Mouse (Mus musculus): ENCODE results near the gene Grin2d. TPM values are rescaled to one million over a fixed set of nuclear protein-coding genes. Genes with fewer than 3 reads are reported as not detected.

Gene Grin2d
- polyA plus RNA-seq, 1 experiment, result 2.5 TPM

DNA sequence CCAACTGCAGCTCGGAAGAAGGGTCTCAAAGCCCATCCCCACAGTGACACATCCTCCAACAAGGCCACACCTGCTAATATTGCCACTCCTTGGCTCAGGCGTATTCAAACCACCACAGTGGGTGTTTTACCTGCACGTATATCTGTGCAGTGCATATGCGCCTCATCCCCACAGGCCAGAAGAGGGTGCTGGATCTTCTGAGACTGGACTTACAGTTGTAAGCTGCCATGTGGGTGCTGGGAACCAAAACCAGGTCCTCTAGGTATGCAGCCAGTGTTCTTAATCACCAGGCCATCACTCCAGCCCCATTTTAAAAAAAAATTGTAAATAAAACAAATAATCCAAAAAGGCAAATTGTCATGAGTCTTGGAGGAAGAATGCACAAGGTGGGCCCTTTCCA, 2.4 kb upstream of the Grin2d start:
- H3K4me3 ChIP-seq (replicated peaks; ENCODE audit: extremely low read depth, low read depth, low read length), result no peak overlapping the region
- TF ChIP-seq POLR2A (IDR thresholded peaks at IDR 0.05; ENCODE audit: borderline replicate concordance, extremely low read depth, low read depth, low read length) (no peak), CTCF (IDR thresholded peaks at IDR 0.05; ENCODE audit: insufficient read depth, low read length) (no peak)
- WGBS, result over 99% methylated on average over 4 of the region's 4 CpGs
- DNase-seq, result no peak
- no peaks in the 10 kb centered on the region for H3K4me1 ChIP-seq (ENCODE audit: control insufficient read depth, insufficient read depth, low read length)

DNA sequence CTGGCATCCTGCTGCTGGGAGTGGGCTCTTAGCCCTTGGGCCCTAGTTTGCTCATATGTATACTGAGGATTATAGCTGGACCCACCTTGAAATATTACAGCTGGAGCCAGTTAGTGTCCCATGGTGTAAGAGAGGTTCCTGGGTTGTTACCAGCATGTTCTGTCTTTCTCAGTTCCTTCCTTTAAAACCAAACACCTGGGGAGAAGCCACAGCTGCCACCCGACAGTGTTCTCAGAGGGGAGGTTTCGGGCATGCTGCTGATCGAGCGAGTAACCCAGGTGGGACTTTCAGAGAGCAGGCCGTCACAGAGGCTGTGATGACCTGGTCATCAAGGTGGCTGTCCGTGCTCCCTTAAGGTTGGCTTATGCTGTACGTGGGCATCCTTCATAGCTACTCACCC, 1.3 kb downstream of the Grin2d start:
- no peak for TF ChIP-seq CTCF (IDR thresholded peaks at IDR 0.05; ENCODE audit: insufficient read depth, low read length)
- Histone ChIP-seq H3K4me1 (ENCODE audit: control insufficient read depth, insufficient read depth, low read length) (peaks cover 10% of the 10 kb centered on the region; the same call in 1 of the 2 replicates), H3K4me3 (replicated peaks; ENCODE audit: extremely low read depth, low read depth, low read length) (no peak overlapping the region)
- WGBS, result 95% methylated on average over 7 of the region's 7 CpGs
- DNase-seq, result no peak

DNA sequence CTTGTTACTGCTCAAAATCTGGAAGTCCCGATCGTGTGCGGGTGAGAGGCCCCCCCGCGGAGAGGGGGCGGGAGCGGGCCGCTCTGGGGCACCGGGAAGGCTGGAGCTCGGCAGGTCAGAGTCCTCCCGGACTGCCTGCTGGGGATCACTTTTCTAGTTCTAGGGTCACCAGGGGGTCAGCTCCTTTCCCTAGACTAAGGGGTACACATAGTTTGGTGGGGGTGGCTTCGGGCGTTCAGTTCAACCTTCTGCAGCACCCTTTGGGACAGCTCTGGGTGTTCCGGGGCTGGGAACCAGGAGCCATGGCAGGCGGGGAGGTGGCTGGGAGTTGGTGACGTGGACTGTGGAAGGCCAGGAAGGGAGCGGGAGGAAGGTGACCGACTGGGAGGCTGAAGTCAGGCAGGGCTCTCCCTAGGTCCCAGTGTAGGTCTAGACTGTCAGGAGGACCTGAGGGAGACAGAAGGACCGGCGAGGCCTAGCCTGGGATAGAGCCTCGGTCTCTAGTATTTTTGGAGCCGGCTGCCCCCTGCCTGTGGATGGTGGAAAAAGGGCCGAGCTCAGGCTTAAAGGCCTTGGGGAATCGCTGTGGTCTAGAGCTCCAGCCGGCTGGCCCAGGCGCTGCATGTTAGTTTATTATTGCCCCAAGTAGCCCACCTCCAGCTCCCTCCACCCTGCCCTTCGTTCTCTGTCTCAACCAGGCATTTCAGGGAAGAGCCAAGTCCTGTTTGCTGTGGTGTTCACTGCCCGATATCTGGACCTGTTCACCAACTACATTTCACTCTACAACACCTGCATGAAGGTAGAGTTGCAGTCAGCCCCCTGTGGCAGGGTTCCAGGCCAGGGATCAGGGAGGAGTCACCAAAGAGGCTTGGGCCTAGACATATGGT, 4.9 kb downstream of the Grin2d start:
- under 1% methylated on average over 28 of the region's 28 CpGs for WGBS

DNA sequence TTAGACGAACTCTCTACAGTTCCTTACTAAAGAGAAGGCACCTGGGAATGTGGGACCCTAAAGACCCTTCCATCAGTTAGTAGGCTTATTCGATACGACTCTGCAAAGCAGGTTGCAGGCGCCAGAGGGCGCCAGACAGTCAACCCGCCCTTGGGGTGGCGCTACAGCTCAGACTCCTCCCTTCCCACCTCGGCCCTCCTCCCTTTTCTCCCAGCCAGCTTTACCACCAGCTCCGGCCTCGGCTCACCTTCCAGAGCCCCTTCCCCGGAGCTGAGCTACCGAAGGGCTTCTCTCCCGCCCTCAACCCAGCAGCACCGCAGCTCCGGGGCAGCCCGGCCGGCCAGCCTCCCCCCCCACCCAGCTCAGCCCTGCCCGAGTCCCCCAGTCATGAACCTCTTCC, 5.6 kb downstream of the Grin2d start, which contains the start of gene Kdelr1:
Kdelr1 (plus strand) TSS at position 149 of the 400 bp plus-strand sequence.
- Histone ChIP-seq H3K4me1 (ENCODE audit: control insufficient read depth, insufficient read depth, low read length) (peaks cover 10% of the 10 kb centered on the region; the same call in 1 of the 2 replicates), H3K4me3 (replicated peaks; ENCODE audit: extremely low read depth, low read depth, low read length) (peak within 1 kb of the TSS; percentile 86)
- peak; percentile 90 for DNase-seq
- under 1% methylated on average over 18 of the region's 18 CpGs for WGBS
- TF ChIP-seq CTCF (IDR thresholded peaks at IDR 0.05; ENCODE audit: insufficient read depth, low read length) (peak; percentile 94), POLR2A (IDR thresholded peaks at IDR 0.05; ENCODE audit: borderline replicate concordance, extremely low read depth, low read depth, low read length) (peak; percentile 78; the same call in 1 of the 2 replicates)

More for the DNA sequence above, 4.9 kb downstream of the Grin2d start:
- TF ChIP-seq POLR2A (IDR thresholded peaks at IDR 0.05; ENCODE audit: borderline replicate concordance, extremely low read depth, low read depth, low read length), result no peak
- TF ChIP-seq CTCF (IDR thresholded peaks at IDR 0.05; ENCODE audit: insufficient read depth, low read length), result no peak
- peak; percentile 77 for DNase-seq
- Histone ChIP-seq H3K4me3 (replicated peaks; ENCODE audit: extremely low read depth, low read depth, low read length) (peak overlapping the region; percentile 86), H3K4me1 (ENCODE audit: control insufficient read depth, insufficient read depth, low read length) (peaks cover 10% of the 10 kb centered on the region; the same call in 1 of the 2 replicates)

DNA sequence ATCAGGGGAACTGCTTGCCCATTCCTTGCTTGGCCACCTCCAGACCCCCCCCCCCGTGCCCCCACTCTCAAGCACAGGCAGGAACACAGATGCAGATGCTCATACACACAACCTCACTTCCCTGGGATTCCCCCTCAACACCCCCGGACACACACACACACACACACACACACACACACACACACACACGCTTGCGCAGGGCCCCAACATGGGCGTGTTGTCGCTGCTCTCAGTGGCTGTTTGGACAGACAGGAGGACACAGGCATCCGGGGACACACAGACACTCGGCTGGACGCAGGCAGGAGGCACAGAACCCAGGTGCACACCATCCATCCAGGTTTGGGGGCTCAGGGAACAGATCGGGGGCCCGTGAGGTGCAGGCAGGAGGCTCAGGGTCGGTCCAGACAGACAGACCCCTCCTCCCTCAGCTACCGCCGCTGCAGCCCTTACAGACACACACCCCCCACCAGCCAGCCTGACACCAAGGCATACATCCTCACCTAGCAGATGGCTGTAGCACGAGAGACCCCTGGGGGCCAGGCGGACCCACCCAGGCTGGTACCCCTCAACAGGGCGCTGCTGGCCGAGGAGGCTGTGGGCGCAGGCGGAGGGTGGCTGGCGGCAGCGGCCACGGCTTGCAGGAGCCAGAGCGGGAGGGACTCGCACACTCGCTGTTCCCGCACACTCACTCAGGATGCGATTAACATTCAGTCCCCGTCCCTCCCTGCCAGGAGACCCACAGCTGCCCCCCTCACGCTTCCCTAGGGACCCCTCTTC, 7.7 kb downstream of the Grin2d start:
- Histone ChIP-seq H3K4me3 (replicated peaks; ENCODE audit: extremely low read depth, low read depth, low read length) (no peak overlapping the region), H3K4me1 (ENCODE audit: control insufficient read depth, insufficient read depth, low read length) (peaks cover 13% of the 10 kb centered on the region; the same call in 1 of the 2 replicates)
- no peak for DNase-seq
- no peak for TF ChIP-seq CTCF (IDR thresholded peaks at IDR 0.05; ENCODE audit: insufficient read depth, low read length)
- TF ChIP-seq POLR2A (IDR thresholded peaks at IDR 0.05; ENCODE audit: borderline replicate concordance, extremely low read depth, low read depth, low read length), result no peak
- WGBS, result 3% methylated on average over 30 of the region's 30 CpGs

DNA sequence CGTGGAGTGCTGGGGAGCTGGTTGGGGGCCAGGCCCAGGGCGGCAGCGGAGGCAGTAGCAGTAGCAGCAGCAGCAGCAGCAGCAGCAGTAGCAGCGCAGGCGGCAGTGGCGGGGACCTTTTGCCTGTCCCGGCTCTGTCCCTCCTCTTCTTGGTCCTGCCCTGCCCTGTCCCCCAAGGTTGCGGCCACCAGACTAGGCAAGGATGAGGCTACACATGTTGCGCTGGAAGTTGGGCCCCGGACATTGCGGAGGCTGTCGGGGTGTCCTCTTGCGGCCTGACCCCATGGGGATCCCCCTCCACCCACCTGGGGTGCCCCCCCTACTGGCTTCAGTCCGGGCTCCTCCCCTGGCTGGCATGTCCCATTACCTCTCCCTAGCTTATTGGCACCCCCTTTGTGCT, 8.4 kb downstream of the Grin2d start:
- TF ChIP-seq POLR2A (IDR thresholded peaks at IDR 0.05; ENCODE audit: borderline replicate concordance, extremely low read depth, low read depth, low read length) (no peak), CTCF (IDR thresholded peaks at IDR 0.05; ENCODE audit: insufficient read depth, low read length) (no peak)
- Histone ChIP-seq H3K4me3 (replicated peaks; ENCODE audit: extremely low read depth, low read depth, low read length) (no peak overlapping the region), H3K4me1 (ENCODE audit: control insufficient read depth, insufficient read depth, low read length) (peaks cover 11% of the 10 kb centered on the region; the same call in 1 of the 2 replicates)
- no peak for DNase-seq
- WGBS, result 7% methylated on average over 14 of the region's 14 CpGs

DNA sequence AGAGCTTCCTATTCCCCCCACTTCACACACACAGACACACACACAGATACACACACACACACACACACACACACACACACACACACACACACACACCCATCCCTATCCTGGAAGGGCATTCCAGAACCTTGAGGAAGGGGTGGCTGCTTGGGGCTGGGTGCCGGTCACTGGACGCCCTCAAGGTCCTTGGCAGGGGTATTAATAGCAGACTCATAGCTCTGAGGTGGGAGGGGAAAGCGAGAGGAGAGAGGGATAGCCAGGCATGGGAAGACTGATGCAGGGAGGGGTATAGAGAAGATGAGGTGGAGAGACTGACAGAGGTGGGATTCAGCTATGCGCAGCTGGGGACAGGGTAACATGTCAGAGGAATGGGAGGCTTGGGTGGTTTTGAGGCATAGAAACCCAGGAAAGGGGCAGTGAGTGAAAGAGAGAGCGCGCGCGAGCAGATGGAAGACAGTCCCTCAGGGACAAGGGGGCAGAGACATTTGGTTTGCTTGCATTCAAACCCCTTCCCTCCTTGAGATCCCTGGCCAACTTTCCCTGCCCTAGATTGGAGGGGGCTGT, 9.0 kb downstream of the Grin2d start:
- no peak overlapping the region for H3K4me3 ChIP-seq (replicated peaks; ENCODE audit: extremely low read depth, low read depth, low read length)
- no peak for TF ChIP-seq CTCF (IDR thresholded peaks at IDR 0.05; ENCODE audit: insufficient read depth, low read length)
- TF ChIP-seq POLR2A (IDR thresholded peaks at IDR 0.05; ENCODE audit: borderline replicate concordance, extremely low read depth, low read depth, low read length), result no peak

DNA sequence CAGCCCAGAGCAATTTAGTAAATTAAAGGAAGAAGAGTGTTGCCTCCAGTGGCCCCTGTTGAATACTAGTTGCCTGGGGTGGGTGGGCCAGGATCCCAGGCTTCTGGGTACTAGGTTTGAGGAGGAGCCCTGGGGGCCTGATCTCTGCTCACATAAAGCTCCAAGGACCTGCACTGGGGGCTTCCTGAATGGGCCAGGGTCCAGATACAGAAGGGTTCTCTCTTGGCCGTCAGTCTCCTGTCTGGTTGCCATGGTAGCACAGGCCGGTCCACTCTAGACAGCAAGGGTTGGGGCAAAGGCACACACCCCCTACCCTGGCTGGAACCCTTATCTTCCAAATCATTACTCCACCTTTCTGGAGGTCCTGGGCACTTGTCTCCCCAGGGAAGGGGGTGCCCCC, 10.3 kb downstream of the Grin2d start:
- DNase-seq, result no peak
- 55% methylated on average over 2 of the region's 2 CpGs for WGBS
- peaks cover 2% of the 10 kb centered on the region; the same call in 1 of the 2 replicates for H3K4me1 ChIP-seq (ENCODE audit: control insufficient read depth, insufficient read depth, low read length)
- no peak overlapping the region for H3K4me3 ChIP-seq (replicated peaks; ENCODE audit: extremely low read depth, low read depth, low read length)
- TF ChIP-seq CTCF (IDR thresholded peaks at IDR 0.05; ENCODE audit: insufficient read depth, low read length) (no peak), POLR2A (IDR thresholded peaks at IDR 0.05; ENCODE audit: borderline replicate concordance, extremely low read depth, low read depth, low read length) (no peak)

More for the DNA sequence above, 9.0 kb downstream of the Grin2d start:
- peaks cover 9% of the 10 kb centered on the region; the same call in 1 of the 2 replicates for H3K4me1 ChIP-seq (ENCODE audit: control insufficient read depth, insufficient read depth, low read length)
- WGBS, result 27% methylated on average over 8 of the region's 8 CpGs
- no peak for DNase-seq
